Mouse (Mus musculus): ENCODE data around the gene Me1. TPM values are rescaled to one million over a fixed set of nuclear protein-coding genes. Genes with fewer than 3 reads are reported as not detected.
"Not testable (repeated sequence)": the region's sequence is repeated elsewhere in the genome, so short reads cannot be mapped to it uniquely, and the experiment has no call there.

Me1 gene
- polyA plus RNA-seq, 1 experiment from 2014 or later = 9.4 TPM

DNA sequence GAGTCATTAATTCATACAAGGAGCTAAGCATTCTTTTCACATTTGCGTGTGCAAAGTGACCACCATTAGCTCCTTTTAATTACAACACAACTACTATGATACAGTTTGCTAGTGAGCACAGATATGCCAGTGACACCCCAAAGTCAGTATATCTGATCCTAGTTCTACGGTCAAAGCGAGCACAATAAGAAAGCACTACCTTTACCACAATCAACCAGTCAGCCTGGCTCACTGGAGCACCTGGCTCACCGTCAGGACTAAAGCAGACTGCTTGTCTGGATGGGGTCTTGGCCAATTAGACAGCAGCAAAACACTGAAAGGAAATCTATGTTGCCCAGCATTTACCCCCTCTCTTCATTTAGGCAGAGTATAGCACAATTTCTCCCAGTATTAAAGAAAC lies 83.7 kb downstream of the Me1 start:
- no peaks in the 10 kb centered on the region for H3K27me3 ChIP-seq (ENCODE audit: low read depth, poor library complexity, severe bottlenecking)
- no peak for DNase-seq (ENCODE audit: low spot score)
- H3K9me3 ChIP-seq (replicated peaks) = no peaks in the 10 kb centered on the region
- H3K36me3 ChIP-seq = no peaks in the 10 kb centered on the region
- no peaks in the 10 kb centered on the region for H3K4me1 ChIP-seq
- 94% methylated on average over 4 of the region's 4 CpGs for WGBS
- no peak overlapping the region for H3K4me3 ChIP-seq
- no peak overlapping the region for H3K27ac ChIP-seq

DNA sequence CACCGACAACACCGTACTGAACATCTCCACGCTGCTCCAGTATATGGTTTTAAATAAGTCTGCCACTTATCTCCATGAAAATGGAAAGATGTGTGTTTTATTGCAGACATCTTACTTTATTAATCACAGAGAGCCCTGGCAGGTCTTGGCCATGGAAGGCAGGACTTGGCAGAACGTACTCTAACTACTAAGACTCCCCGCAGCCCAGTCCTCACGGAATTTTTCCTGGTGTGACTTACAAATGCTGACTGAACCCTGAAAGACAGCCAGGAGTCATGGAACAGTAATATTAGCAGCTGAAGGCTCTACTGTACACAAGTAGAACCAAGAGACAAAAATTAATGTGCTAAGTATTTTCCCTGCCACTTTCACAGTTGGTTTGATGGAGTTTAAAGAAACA lies 90.0 kb downstream of the Me1 start:
- Histone ChIP-seq H3K27me3 (ENCODE audit: low read depth, poor library complexity, severe bottlenecking) (no peaks in the 10 kb centered on the region), H3K27ac (no peak overlapping the region), H3K4me1 (no peaks in the 10 kb centered on the region), H3K4me3 (no peak overlapping the region), H3K9me3 (replicated peaks) (no peaks in the 10 kb centered on the region), H3K36me3 (no peaks in the 10 kb centered on the region)
- no peak for DNase-seq (ENCODE audit: low spot score)
- 92% methylated on average over 6 of the region's 6 CpGs for WGBS

GRCm38 (mm10) chr9:86599723-86600303 lies 95.9 kb downstream of the Me1 start:
- Histone ChIP-seq H3K36me3 (peaks cover 4% of the 10 kb centered on the region; the same call in 1 of the 2 replicates), H3K27ac (no peak overlapping the region), H3K4me3 (no peak overlapping the region), H3K27me3 (ENCODE audit: low read depth, poor library complexity, severe bottlenecking) (no peaks in the 10 kb centered on the region), H3K4me1 (0 out of 2 replicates have a peak, but pooled peaks cover 6% of the 10 kb centered on the region), H3K9me3 (replicated peaks) (no peaks in the 10 kb centered on the region)
- DNase-seq (ENCODE audit: low spot score) = no peak
- 54% methylated on average over 8 of the region's 8 CpGs for WGBS

DNA sequence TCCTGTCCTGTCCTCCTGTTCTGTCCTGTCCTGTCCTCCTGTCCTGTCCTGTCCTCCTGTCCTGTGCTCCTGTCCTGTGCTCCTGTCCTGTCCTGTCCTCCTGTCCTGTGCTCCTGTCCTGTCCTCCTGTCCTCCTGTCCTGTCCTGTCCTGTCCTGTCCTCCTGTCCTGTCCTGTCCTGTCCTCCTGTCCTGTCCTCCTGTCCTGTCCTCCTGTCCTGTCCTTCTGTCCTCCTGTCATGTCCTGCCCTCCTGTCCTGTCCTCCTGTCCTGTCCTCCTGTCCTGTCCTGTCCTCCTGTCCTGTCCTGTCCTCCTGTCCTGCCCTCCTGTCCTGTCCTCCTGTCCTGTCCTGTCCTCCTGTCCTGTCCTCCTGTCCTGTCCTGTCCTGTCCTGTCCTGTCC lies 98.8 kb downstream of the Me1 start:
- not testable (repeated sequence) for H3K27ac ChIP-seq; DNase-seq (ENCODE audit: low spot score); H3K36me3 ChIP-seq; H3K4me3 ChIP-seq; H3K4me1 ChIP-seq; H3K27me3 ChIP-seq (ENCODE audit: low read depth, poor library complexity, severe bottlenecking); H3K9me3 ChIP-seq (replicated peaks)

- not testable (repeated sequence) for H3K27me3 ChIP-seq (ENCODE audit: low read depth, poor library complexity, severe bottlenecking); H3K9me3 ChIP-seq (replicated peaks); H3K4me1 ChIP-seq; H3K4me3 ChIP-seq; H3K27ac ChIP-seq; H3K36me3 ChIP-seq; DNase-seq (ENCODE audit: low spot score)
- whole genome bisulfite sequencing = 56% methylated on average over 10 of the region's 10 CpGs
Observed at GRCm38 (mm10) chr9:86594357-86594767, 101.4 kb downstream of the Me1 start.

GRCm38 (mm10) chr9:86592676-86593668 lies 102.8 kb downstream of the Me1 start:
- H3K27ac ChIP-seq = no peak overlapping the region

GRCm38 (mm10) chr9:86587019-86587795 lies 108.5 kb downstream of the Me1 start:
- H3K4me3 ChIP-seq = no peak overlapping the region
- no peak for DNase-seq (ENCODE audit: low spot score)
- H3K9me3 ChIP-seq (replicated peaks) = no peaks in the 10 kb centered on the region
- H3K36me3 ChIP-seq = no peaks in the 10 kb centered on the region
- WGBS = 93% methylated on average over 11 of the region's 11 CpGs
- no peaks in the 10 kb centered on the region for H3K4me1 ChIP-seq
- no peaks in the 10 kb centered on the region for H3K27me3 ChIP-seq (ENCODE audit: low read depth, poor library complexity, severe bottlenecking)
- H3K27ac ChIP-seq = no peak overlapping the region

More at GRCm38 (mm10) chr9:86592676-86593668, 102.8 kb downstream of the Me1 start:
- no peak for DNase-seq (ENCODE audit: low spot score)
- Histone ChIP-seq H3K4me3 (no peak overlapping the region), H3K27me3 (ENCODE audit: low read depth, poor library complexity, severe bottlenecking) (no peaks in the 10 kb centered on the region), H3K36me3 (peaks cover 4% of the 10 kb centered on the region; the same call in 1 of the 2 replicates), H3K9me3 (replicated peaks) (no peaks in the 10 kb centered on the region), H3K4me1 (no peaks in the 10 kb centered on the region)
- WGBS = 81% methylated on average over 19 of the region's 19 CpGs

DNA sequence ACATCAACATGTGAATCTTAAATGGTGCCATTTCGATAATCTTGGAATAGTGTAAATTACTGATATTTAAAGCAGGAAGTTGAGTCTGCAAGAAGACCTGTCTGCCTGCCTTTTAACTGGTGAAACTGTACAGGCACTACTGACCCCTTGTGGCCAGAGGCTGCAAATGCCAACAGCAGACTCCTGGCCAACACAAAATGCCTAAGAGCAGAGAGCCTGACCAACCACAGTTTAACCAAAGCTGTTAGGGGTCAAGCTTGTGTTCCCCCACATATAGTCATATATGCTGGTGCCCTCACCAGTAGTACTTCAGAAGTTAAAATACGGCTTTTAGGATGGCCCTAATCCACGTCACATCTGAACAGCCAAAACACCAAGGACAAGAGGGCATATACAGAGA lies 112.0 kb downstream of the Me1 start:
- no peaks in the 10 kb centered on the region for H3K27me3 ChIP-seq (ENCODE audit: low read depth, poor library complexity, severe bottlenecking)
- no peaks in the 10 kb centered on the region for H3K9me3 ChIP-seq (replicated peaks)
- peak; percentile 73 for DNase-seq (ENCODE audit: low spot score)
- H3K27ac ChIP-seq = no peak overlapping the region
- no peaks in the 10 kb centered on the region for H3K36me3 ChIP-seq
- no peaks in the 10 kb centered on the region for H3K4me1 ChIP-seq
- WGBS = 54% methylated on average over 3 of the region's 3 CpGs
- H3K4me3 ChIP-seq = no peak overlapping the region

DNA sequence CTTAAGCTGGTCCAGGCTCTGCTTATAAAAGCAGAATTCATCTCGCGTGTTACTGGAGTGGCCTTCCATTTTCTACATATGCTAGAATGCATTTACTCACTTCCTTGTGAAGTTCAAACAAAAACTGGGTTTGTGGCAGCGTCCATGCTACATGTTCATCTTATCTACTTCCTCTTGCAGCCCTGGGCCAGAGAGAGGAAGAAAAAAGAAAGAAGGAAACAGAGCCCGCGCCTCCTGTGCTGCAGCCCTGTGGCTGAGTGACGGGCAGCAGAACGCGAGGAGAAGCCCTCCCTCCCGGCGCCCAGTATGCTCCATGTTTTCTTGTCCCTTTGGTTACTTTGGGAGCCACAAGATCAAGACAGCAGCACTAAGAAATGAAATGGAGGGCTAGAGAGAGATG lies 116.1 kb downstream of the Me1 start:
- no peaks in the 10 kb centered on the region for H3K9me3 ChIP-seq (replicated peaks)
- H3K27me3 ChIP-seq (ENCODE audit: low read depth, poor library complexity, severe bottlenecking) = no peaks in the 10 kb centered on the region
- H3K4me1 ChIP-seq = no peaks in the 10 kb centered on the region
- H3K4me3 ChIP-seq = no peak overlapping the region
- WGBS = 90% methylated on average over 10 of the region's 10 CpGs
- DNase-seq (ENCODE audit: low spot score) = no peak
- no peak overlapping the region for H3K27ac ChIP-seq
- no peaks in the 10 kb centered on the region for H3K36me3 ChIP-seq

DNA sequence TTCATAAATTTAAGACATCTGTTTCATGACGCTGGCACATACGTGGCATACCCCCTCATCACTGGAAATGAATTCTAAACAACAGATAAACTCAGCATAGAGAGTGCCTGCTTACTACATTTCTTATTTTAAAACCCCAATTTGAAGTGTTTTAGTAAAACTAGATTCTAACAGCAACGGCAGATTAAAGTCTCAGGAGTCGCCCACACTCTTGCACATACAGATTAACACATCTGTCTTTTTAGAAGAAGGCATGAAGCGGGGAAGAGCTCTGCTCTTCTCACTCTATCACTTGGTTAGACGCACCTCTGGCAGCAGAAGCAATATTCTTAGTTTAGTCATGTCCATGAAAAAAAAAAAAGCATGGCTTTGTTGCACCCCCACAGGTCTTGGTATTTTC lies 120.6 kb downstream of the Me1 start:
- 93% methylated on average over 6 of the region's 6 CpGs for WGBS

DNA sequence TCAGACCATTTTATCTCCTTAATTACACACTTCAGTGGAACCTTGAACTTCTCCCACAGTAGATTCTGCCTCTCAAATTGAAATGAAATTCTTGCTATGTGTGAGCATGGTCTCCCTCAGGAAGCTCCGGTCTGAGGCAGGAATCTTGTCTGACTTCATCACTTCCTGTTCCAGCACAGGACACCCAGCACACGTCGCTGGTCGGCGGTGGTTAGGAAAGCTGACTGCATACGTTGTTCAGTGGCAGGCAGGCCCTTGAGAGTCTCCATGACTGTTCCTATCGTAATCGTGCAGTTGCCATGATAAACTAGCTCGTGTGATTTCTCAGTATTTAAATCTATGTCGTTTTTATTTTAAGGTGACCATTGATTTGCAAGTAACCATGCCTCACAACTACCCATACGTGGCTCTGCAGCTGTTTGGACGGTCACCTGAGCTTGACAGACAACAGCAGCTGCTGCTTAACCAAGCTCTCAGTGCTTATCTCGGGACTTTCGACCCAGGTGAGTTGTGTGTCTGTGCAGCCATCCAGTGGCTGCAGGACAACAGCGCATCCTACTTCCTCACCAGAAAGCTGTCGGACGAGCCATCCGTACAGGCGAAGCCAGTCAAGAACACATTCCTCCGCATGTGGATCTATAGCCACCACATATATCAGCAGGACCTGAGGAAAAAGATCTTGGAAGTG lies 122.0 kb downstream of the Me1 start:
- Histone ChIP-seq H3K27me3 (ENCODE audit: low read depth, poor library complexity, severe bottlenecking) (peaks cover 5% of the 10 kb centered on the region; the same call in 1 of the 2 replicates), H3K27ac (no peak overlapping the region), H3K4me1 (peaks cover 17% of the 10 kb centered on the region), H3K4me3 (no peak overlapping the region), H3K9me3 (replicated peaks) (no peaks in the 10 kb centered on the region), H3K36me3 (peaks cover 11% of the 10 kb centered on the region)
- WGBS = 85% methylated on average over 20 of the region's 20 CpGs
- no peak for DNase-seq (ENCODE audit: low spot score)

More for the DNA sequence above, 120.6 kb downstream of the Me1 start:
- Histone ChIP-seq H3K27me3 (ENCODE audit: low read depth, poor library complexity, severe bottlenecking) (peaks cover 5% of the 10 kb centered on the region; the same call in 1 of the 2 replicates), H3K36me3 (no peaks in the 10 kb centered on the region), H3K4me3 (no peak overlapping the region), H3K27ac (no peak overlapping the region), H3K9me3 (replicated peaks) (no peaks in the 10 kb centered on the region), H3K4me1 (peaks cover 17% of the 10 kb centered on the region)
- no peak for DNase-seq (ENCODE audit: low spot score)

GRCm38 (mm10) chr9:86572636-86573291 lies 123.0 kb downstream of the Me1 start:
- peaks cover 18% of the 10 kb centered on the region for H3K36me3 ChIP-seq
- H3K27me3 ChIP-seq (ENCODE audit: low read depth, poor library complexity, severe bottlenecking) = peaks cover 5% of the 10 kb centered on the region; the same call in 1 of the 2 replicates
- H3K4me1 ChIP-seq = peaks cover 17% of the 10 kb centered on the region
- H3K27ac ChIP-seq = no peak overlapping the region
- no peaks in the 10 kb centered on the region for H3K9me3 ChIP-seq (replicated peaks)
- peak overlapping the region; percentile 76 for H3K4me3 ChIP-seq
- peak; percentile 85 for DNase-seq (ENCODE audit: low spot score)
- WGBS = 9% methylated on average over 13 of the region's 13 CpGs

Data from limb, embryonic 10.5 days (tissue).